Mouse (Mus musculus): ENCODE results near the gene Htr1a. TPM values are rescaled to one million over a fixed set of nuclear protein-coding genes. Genes with fewer than 3 reads are reported as not detected.

The Htr1a gene
- polyA plus RNA-seq, 1 experiment from 2014 or later = 0.09 TPM

Other genes starting within 250 kb of the Htr1a start
- gene Rnf180, start 148.8 kb upstream of the Htr1a start, polyA plus RNA-seq (2016; fragmentation: Nextera tagmentation; extraction: Ambion mirVana) = 5.8 and 7.0 TPM in 2 replicates